Mouse (Mus musculus) liver, postnatal 0 days (tissue): Measurements from ENCODE around the gene Rnf152. TPM values are rescaled to one million over a fixed set of nuclear protein-coding genes. Genes with fewer than 3 reads are reported as not detected.

Experiments used
- ATAC-seq: fragments of 200-750 bp; cut with Nextera tagmentation; 2 replicates; pipeline ENCODE4 v1.8.0; 2017; ENCODE audit warnings: mild to moderate bottlenecking, moderate library complexity
- DNase-seq: peaks from one replicate; pipeline ENCODE4 v3.0.0-alpha.2; 2016
- H3K27ac ChIP-seq: fragments of 300-500 bp; sonication (generic); 2 replicates; pipeline ENCODE4 v1.5.1; 2014; ENCODE audit warnings: antibody characterized with exemption, moderate library complexity, mild to moderate bottlenecking, low read depth
- H3K27me3 ChIP-seq: fragments of 300-500 bp; sonication (generic); 2 replicates; pipeline ENCODE4 v1.6.1; 2014; ENCODE audit warnings: low read length, control low read depth, mixed read lengths; ENCODE audit not compliant: insufficient read depth
- H3K36me3 ChIP-seq: fragments of 300-500 bp; sonication (generic); replicated peaks from 2 replicates; pipeline ENCODE4 v1.6.1; 2014; ENCODE audit warnings: mild to moderate bottlenecking, control low read depth, low read length, moderate library complexity, mixed read lengths; ENCODE audit not compliant: insufficient read depth
- H3K4me1 ChIP-seq: fragments of 300-500 bp; sonication (generic); 2 replicates; pipeline ENCODE4 v1.6.1; 2014; ENCODE audit warnings: antibody characterized with exemption, mild to moderate bottlenecking, control low read depth; ENCODE audit not compliant: insufficient read depth
- H3K4me2 ChIP-seq: fragments of 300-500 bp; sonication (generic); 2 replicates; pipeline ENCODE4 v1.6.1; 2014; ENCODE audit warnings: low read depth, mild to moderate bottlenecking, low read length, moderate library complexity, mixed read lengths
- H3K4me3 ChIP-seq: fragments of 300-500 bp; sonication (generic); 2 replicates; pipeline ENCODE4 v1.5.1; 2014; ENCODE audit warnings: low read depth, low read length
- H3K9ac ChIP-seq: fragments of 300-500 bp; sonication (generic); replicated peaks from 2 replicates; pipeline ENCODE4 v1.6.1; 2014; ENCODE audit warnings: mild to moderate bottlenecking, moderate library complexity
- H3K9me3 ChIP-seq: fragments of 300-500 bp; sonication (generic); 2 replicates; pipeline ENCODE4 v1.6.1; 2016; ENCODE audit warnings: mild to moderate bottlenecking, control low read depth, low read length, mixed read lengths
- CTCF ChIP-seq: sonication (generic); IDR thresholded peaks from 2 replicates; pipeline ENCODE4 v1.5.1; 2016; ENCODE audit warnings: antibody characterized with exemption, low read depth
- EP300 ChIP-seq: IDR thresholded peaks from 2 replicates; pipeline ENCODE4 v1.6.1; 2016; ENCODE audit warnings: antibody characterized with exemption, low read depth, mild to moderate bottlenecking
- WGBS: fragments of 180-500 bp; shearing (Covaris S2); extraction: QIAGEN DNeasy Blood & Tissue Kit; methylation state at CpG from one replicate; pipeline ENCODE4 v1.1.7; 2014; ENCODE audit not compliant: insufficient replicate concordance; 5-methylcytosine and 5-hydroxymethylcytosine counted together
- polyA plus RNA-seq: library from polyadenylated mRNA; unstranded; fragments of >200 nt; fragmentation: Nextera tagmentation; extraction: Ambion mirVana; gene quantifications from 2 replicates; pipeline ENCODE4 v1.2.1, GENCODE M21; 2015

Rnf152 gene
- polyA plus RNA-seq, 1 experiment from 2014 or later = 0.47 TPM

GRCm38 (mm10) chr1:105324636-105325035, 31.9 kb downstream of the Rnf152 start:
- WGBS = 63% methylated on average over 4 of the region's 4 CpGs
- no peak for DNase-seq
- no peaks in the 10 kb centered on the region for H3K4me1 ChIP-seq
- no peaks in the 10 kb centered on the region for H3K27me3 ChIP-seq
- H3K9me3 ChIP-seq = no peaks in the 10 kb centered on the region
- no peaks in the 10 kb centered on the region for H3K36me3 ChIP-seq
- no peak overlapping the region for H3K4me3 ChIP-seq
- no peak overlapping the region for H3K9ac ChIP-seq
- TF ChIP-seq EP300 = no peak
- TF ChIP-seq CTCF = no peak
- no peak for ATAC-seq
- no peak overlapping the region for H3K4me2 ChIP-seq
- H3K27ac ChIP-seq = no peak overlapping the region

- Histone ChIP-seq H3K36me3 (no peaks in the 10 kb centered on the region), H3K27me3 (no peaks in the 10 kb centered on the region), H3K9me3 (no peaks in the 10 kb centered on the region), H3K4me2 (no peak overlapping the region), H3K9ac (no peak overlapping the region), H3K4me3 (no peak overlapping the region), H3K4me1 (no peaks in the 10 kb centered on the region), H3K27ac (no peak overlapping the region)
- ATAC-seq (no peak), DNase-seq (no peak)
- TF ChIP-seq CTCF (no peak), EP300 (no peak)
- WGBS = 68% methylated on average over 3 of the region's 3 CpGs
These were observed 42.3 kb downstream of the Rnf152 start for GRCm38 (mm10) chr1:105314010-105314800.

- 71% methylated on average over 2 of the region's 2 CpGs for WGBS
- TF ChIP-seq CTCF = no peak
- TF ChIP-seq EP300 = no peak
- no peak for DNase-seq
These were observed 44.0 kb downstream of the Rnf152 start for GRCm38 (mm10) chr1:105312601-105312901.

GRCm38 (mm10) chr1:105311899-105312600, 44.5 kb downstream of the Rnf152 start:
- 84% methylated on average over 1 of the region's 1 CpGs for WGBS
- no peaks in the 10 kb centered on the region for H3K36me3 ChIP-seq
- H3K4me3 ChIP-seq = no peak overlapping the region
- no peaks in the 10 kb centered on the region for H3K27me3 ChIP-seq
- no peaks in the 10 kb centered on the region for H3K4me1 ChIP-seq
- no peak overlapping the region for H3K9ac ChIP-seq
- DNase-seq = no peak
- H3K27ac ChIP-seq = no peak overlapping the region
- H3K4me2 ChIP-seq = no peak overlapping the region
- TF ChIP-seq EP300 = no peak
- TF ChIP-seq CTCF = no peak
- no peaks in the 10 kb centered on the region for H3K9me3 ChIP-seq
- no peak for ATAC-seq

More at GRCm38 (mm10) chr1:105312601-105312901, 44.0 kb downstream of the Rnf152 start:
- no peaks in the 10 kb centered on the region for H3K36me3 ChIP-seq
- H3K4me2 ChIP-seq = no peak overlapping the region
- no peak overlapping the region for H3K4me3 ChIP-seq
- H3K27ac ChIP-seq = no peak overlapping the region
- H3K27me3 ChIP-seq = no peaks in the 10 kb centered on the region
- no peaks in the 10 kb centered on the region for H3K9me3 ChIP-seq
- ATAC-seq = no peak
- H3K9ac ChIP-seq = no peak overlapping the region
- no peaks in the 10 kb centered on the region for H3K4me1 ChIP-seq

- H3K4me3 ChIP-seq = no peak overlapping the region
- no peak overlapping the region for H3K27ac ChIP-seq
- DNase-seq = no peak
- H3K4me1 ChIP-seq = no peaks in the 10 kb centered on the region; the same call in 1 of the 2 replicates
- no peak for ATAC-seq
- no peaks in the 10 kb centered on the region for H3K36me3 ChIP-seq
- no peak overlapping the region for H3K9ac ChIP-seq
- 65% methylated on average over 6 of the region's 6 CpGs for WGBS
- no peaks in the 10 kb centered on the region for H3K27me3 ChIP-seq
- TF ChIP-seq EP300 = no peak
- TF ChIP-seq CTCF = no peak
- H3K4me2 ChIP-seq = no peak overlapping the region
- H3K9me3 ChIP-seq = no peaks in the 10 kb centered on the region
These were observed 54.3 kb downstream of the Rnf152 start for GRCm38 (mm10) chr1:105302164-105302563.

- H3K27me3 ChIP-seq = no peaks in the 10 kb centered on the region
- no peak overlapping the region for H3K27ac ChIP-seq
- DNase-seq (no peak), ATAC-seq (no peak)
- H3K9me3 ChIP-seq = no peaks in the 10 kb centered on the region
- no peak overlapping the region for H3K4me3 ChIP-seq
- H3K9ac ChIP-seq = no peak overlapping the region
- no peak for TF ChIP-seq CTCF
- no peak for TF ChIP-seq EP300
- H3K4me1 ChIP-seq = no peaks in the 10 kb centered on the region; the same call in 1 of the 2 replicates
- H3K36me3 ChIP-seq = no peaks in the 10 kb centered on the region
- H3K4me2 ChIP-seq = no peak overlapping the region
- 80% methylated on average over 9 of the region's 9 CpGs for WGBS
These were observed 54.7 kb downstream of the Rnf152 start for GRCm38 (mm10) chr1:105301764-105302163.
